ENCODE assay signal across 15 mouse cellular contexts in genomic region chr12:84185547-84185946, GRCm38 (mm10). TPM values are rescaled to one million over a fixed set of nuclear protein-coding genes. Genes with fewer than 3 reads are reported as not detected.
A peak's percentile ranks its signal among the peaks of the same experiment; 100 is the strongest.
DNase-seq lines count a peak whose midpoint lies in the region; ATAC-seq lines count a peak whose summit lies in the region.
"Had no signal": no experiment of that assay in that cellular context is flagged by ENCODE, and none has a peak within 500 bp of the region (broad histone marks: within the 10 kb centered on the region; RNA-seq: fewer than 3 reads in every experiment).

No protein-coding gene starts in this region.

- no peaks in the 10 kb centered on the region for H3K27me3 ChIP-seq in heart, embryonic 15.5 days
- no peaks in the 10 kb centered on the region for H3K27me3 ChIP-seq in limb, embryonic 13.5 days
- no peaks in the 10 kb centered on the region for H3K27me3 ChIP-seq in limb, embryonic 10.5 days (ENCODE audit: low read depth, poor library complexity, severe bottlenecking)
- no peaks in the 10 kb centered on the region for H3K27me3 ChIP-seq in embryonic facial prominence, embryonic 14.5 days (replicated peaks; ENCODE audit: control insufficient read depth, insufficient read depth, low read length)
- H3K27me3 ChIP-seq in midbrain, embryonic 16.5 days (ENCODE audit: control insufficient read depth, insufficient read depth, low read depth, low read length) = no peaks in the 10 kb centered on the region
- H3K27me3 ChIP-seq: embryonic facial prominence, embryonic 12.5 days; midbrain, embryonic 13.5 days had no signal

- no peak for ATAC-seq in cerebellum, adult (ENCODE audit: insufficient number of reproducible peaks, low FRiP score, low TSS enrichment)
- ATAC-seq in heart, embryonic 15.5 days (replicated peaks; ENCODE audit: insufficient number of reproducible peaks, insufficient read depth, low FRiP score, low read depth) = no peak
- ATAC-seq in limb, embryonic 13.5 days (ENCODE audit: low FRiP score, low read depth) = no peak
- ATAC-seq in embryonic facial prominence, embryonic 14.5 days (ENCODE audit: low read depth) = no peak
- ATAC-seq in midbrain, embryonic 16.5 days = no peak
- ATAC-seq: midbrain, embryonic 13.5 days had no signal

- intact Hi-C loops in heart, postnatal 10 days (cut with DNase I) = no loop called here

- WGBS in heart, embryonic 15.5 days = 48% methylated on average over 6 of the region's 6 CpGs
- WGBS in limb, embryonic 13.5 days = 64% methylated on average over 6 of the region's 6 CpGs
- 65% methylated on average over 6 of the region's 6 CpGs for WGBS in limb, embryonic 10.5 days
- 48% methylated on average over 6 of the region's 6 CpGs for WGBS in embryonic facial prominence, embryonic 14.5 days
- 66% methylated on average over 6 of the region's 6 CpGs for WGBS in midbrain, embryonic 16.5 days

- H3K4me1 ChIP-seq in heart, embryonic 15.5 days (replicated peaks) = peaks cover 79% of the 10 kb centered on the region
- H3K4me1 ChIP-seq in limb, embryonic 13.5 days = peaks cover 73% of the 10 kb centered on the region
- H3K4me1 ChIP-seq in limb, embryonic 10.5 days = peaks cover 62% of the 10 kb centered on the region
- peaks cover 63% of the 10 kb centered on the region for H3K4me1 ChIP-seq in embryonic facial prominence, embryonic 14.5 days (ENCODE audit: control insufficient read depth, insufficient read depth, low read length)
- peaks cover 30% of the 10 kb centered on the region for H3K4me1 ChIP-seq in midbrain, embryonic 16.5 days (ENCODE audit: control insufficient read depth, insufficient read depth, low read length)

- DNase-seq in cerebellum, adult 9-10 months = peak; percentile 36
- DNase-seq in heart, postnatal 10 days = no peak
- no peak for DNase-seq in limb, embryonic 10.5 days (ENCODE audit: low spot score)
- peak; percentile 53 for DNase-seq in embryonic facial prominence, embryonic 14.5 days (ENCODE audit: low spot score)
- DNase-seq: adrenal gland, adult 2 months; gastrocnemius, postnatal 25 days; thymus, adult 18-20 months had no signal

- H3K4me2 ChIP-seq in heart, embryonic 15.5 days = no peak overlapping the region
- no peak overlapping the region for H3K4me2 ChIP-seq in limb, embryonic 13.5 days (replicated peaks)
- no peak overlapping the region for H3K4me2 ChIP-seq in embryonic facial prominence, embryonic 14.5 days (ENCODE audit: low read depth, low read length)
- H3K4me2 ChIP-seq in midbrain, embryonic 16.5 days (ENCODE audit: low read length) = no peak overlapping the region
- H3K4me2 ChIP-seq: embryonic facial prominence, embryonic 12.5 days; midbrain, embryonic 13.5 days had no signal

- no peaks in the 10 kb centered on the region for H3K36me3 ChIP-seq in heart, embryonic 15.5 days
- peaks cover 10% of the 10 kb centered on the region; the same call in 1 of the 2 replicates for H3K36me3 ChIP-seq in limb, embryonic 13.5 days
- H3K36me3 ChIP-seq in limb, embryonic 10.5 days = peaks cover 36% of the 10 kb centered on the region
- H3K36me3 ChIP-seq in embryonic facial prominence, embryonic 14.5 days (ENCODE audit: control insufficient read depth, insufficient read depth, low read length) = no peaks in the 10 kb centered on the region
- H3K36me3 ChIP-seq in midbrain, embryonic 16.5 days (ENCODE audit: control insufficient read depth, insufficient read depth, low read length) = no peaks in the 10 kb centered on the region
- H3K36me3 ChIP-seq: midbrain, embryonic 13.5 days had no signal

- no peaks in the 10 kb centered on the region for H3K9me3 ChIP-seq in heart, embryonic 15.5 days (replicated peaks)
- no peaks in the 10 kb centered on the region; the same call in 1 of the 2 replicates for H3K9me3 ChIP-seq in limb, embryonic 13.5 days
- no peaks in the 10 kb centered on the region for H3K9me3 ChIP-seq in limb, embryonic 10.5 days (replicated peaks)
- H3K9me3 ChIP-seq in embryonic facial prominence, embryonic 14.5 days (ENCODE audit: control insufficient read depth, low read length) = no peaks in the 10 kb centered on the region
- no peaks in the 10 kb centered on the region for H3K9me3 ChIP-seq in midbrain, embryonic 16.5 days (replicated peaks; ENCODE audit: control insufficient read depth, low read length, poor library complexity, severe bottlenecking)
- H3K9me3 ChIP-seq: embryonic facial prominence, embryonic 12.5 days; midbrain, embryonic 13.5 days had no signal

- H3K9ac ChIP-seq in heart, embryonic 15.5 days = no peak overlapping the region
- no peak overlapping the region for H3K9ac ChIP-seq in limb, embryonic 13.5 days
- no peak overlapping the region for H3K9ac ChIP-seq in embryonic facial prominence, embryonic 14.5 days (ENCODE audit: low read depth, low read length)
- H3K9ac ChIP-seq in midbrain, embryonic 16.5 days (ENCODE audit: low read depth, low read length) = no peak overlapping the region
- H3K9ac ChIP-seq: embryonic facial prominence, embryonic 12.5 days; midbrain, embryonic 13.5 days had no signal

- peak overlapping the region; percentile 81 for H3K27ac ChIP-seq in heart, embryonic 15.5 days
- H3K27ac ChIP-seq in limb, embryonic 13.5 days = peak overlapping the region; percentile 10; the same call in 1 of the 2 replicates
- H3K27ac ChIP-seq in limb, embryonic 10.5 days = no peak overlapping the region
- H3K27ac ChIP-seq in embryonic facial prominence, embryonic 14.5 days (replicated peaks; ENCODE audit: low read depth, low read length) = peak overlapping the region; percentile 13
- no peak overlapping the region for H3K27ac ChIP-seq in midbrain, embryonic 16.5 days (ENCODE audit: low read length)
- H3K27ac ChIP-seq: embryonic facial prominence, embryonic 12.5 days; forebrain, embryonic 10.5 days; hindbrain, embryonic 10.5 days; midbrain, embryonic 13.5 days had no signal

- H3K4me3 ChIP-seq in heart, embryonic 15.5 days = no peak overlapping the region
- no peak overlapping the region for H3K4me3 ChIP-seq in limb, embryonic 13.5 days
- no peak overlapping the region for H3K4me3 ChIP-seq in limb, embryonic 10.5 days
- no peak overlapping the region for H3K4me3 ChIP-seq in embryonic facial prominence, embryonic 14.5 days (ENCODE audit: low read depth, low read length)
- H3K4me3 ChIP-seq in midbrain, embryonic 16.5 days (ENCODE audit: low read depth, low read length) = no peak overlapping the region
- H3K4me3 ChIP-seq: embryonic facial prominence, embryonic 12.5 days; forebrain, embryonic 10.5 days; hindbrain, embryonic 10.5 days; midbrain, embryonic 13.5 days had no signal

RNA-seq across cellular contexts. Expression of gene Elmsan1, which starts 33.1 kb away (rescaled TPM):
- polyA plus RNA-seq in heart, embryonic 15.5 days (2015; fragmentation: Nextera tagmentation; extraction: Ambion mirVana) = 6.0 and 10.0 TPM in 2 replicates
- 10 to 100 TPM; 19.5 to 20.3 TPM for total RNA-seq in heart, postnatal 10 days (2021)
- polyA plus RNA-seq in limb, embryonic 13.5 days (2015; fragmentation: Nextera tagmentation; extraction: Ambion mirVana) = 8.9 and 9.9 TPM in 2 replicates
- 9.2 and 10.7 TPM in 2 replicates for polyA plus RNA-seq in limb, embryonic 10.5 days (2016; fragmentation: Nextera tagmentation; extraction: Ambion mirVana)
- 9.4 and 9.8 TPM in 2 replicates for polyA plus RNA-seq in embryonic facial prominence, embryonic 14.5 days (2014; fragmentation: Nextera tagmentation; extraction: Ambion mirVana)
- polyA plus RNA-seq in midbrain, embryonic 16.5 days (2015; fragmentation: Nextera tagmentation; extraction: Ambion mirVana) = 2.7 and 3.6 TPM in 2 replicates

RNA-seq across cellular contexts. Expression of gene Pnma1, which starts 37.3 kb away (rescaled TPM):
- polyA plus RNA-seq in heart, embryonic 15.5 days (2015; fragmentation: Nextera tagmentation; extraction: Ambion mirVana) = 0.42 and 0.55 TPM in 2 replicates
- under 1 TPM; 0.35 to 0.43 TPM for total RNA-seq in heart, postnatal 10 days (2021)
- polyA plus RNA-seq in limb, embryonic 13.5 days (2015; fragmentation: Nextera tagmentation; extraction: Ambion mirVana) = 1.0 and 1.4 TPM in 2 replicates
- polyA plus RNA-seq in limb, embryonic 10.5 days (2016; fragmentation: Nextera tagmentation; extraction: Ambion mirVana) = 1.2 TPM in 2 replicates
- polyA plus RNA-seq in embryonic facial prominence, embryonic 14.5 days (2014; fragmentation: Nextera tagmentation; extraction: Ambion mirVana) = 1.4 TPM in 2 replicates
- 8.2 and 9.3 TPM in 2 replicates for polyA plus RNA-seq in midbrain, embryonic 16.5 days (2015; fragmentation: Nextera tagmentation; extraction: Ambion mirVana)
- polyA plus RNA-seq: adrenal gland, adult 2 months had no signal

Comparison
In these comparisons a context has a peak if more than half of its experiments do, and no peak if none do; other contexts are left out.
1. H3K27ac ChIP-seq: peak in heart, embryonic 15.5 days (single experiment), limb, embryonic 13.5 days (single experiment) and embryonic facial prominence, embryonic 14.5 days (single experiment); none in limb, embryonic 10.5 days (single experiment) and midbrain, embryonic 16.5 days (single experiment).
2. DNase-seq: peak in cerebellum, adult 9-10 months (single experiment) and embryonic facial prominence, embryonic 14.5 days (single experiment); none in heart, postnatal 10 days (0 of 2) and limb, embryonic 10.5 days (single experiment).